Mouse (Mus musculus): ENCODE results near the gene Gm43191.

- no peak for TF ChIP-seq TAL1 (IDR thresholded peaks at IDR 0.05; ENCODE audit: low read length)
- no peak for TF ChIP-seq GATA1 (IDR thresholded peaks at IDR 0.05; ENCODE audit: low read length)
Measured at GRCm38 (mm10) chr3:116703835-116704234, 22.8 kb upstream of the Gm43191 start.
